Mouse (Mus musculus): ENCODE results near the gene Ano2. TPM values are rescaled to one million over a fixed set of nuclear protein-coding genes. Genes with fewer than 3 reads are reported as not detected.

Ano2 gene
- polyA plus RNA-seq, 1 experiment: 0.07 TPM

DNA sequence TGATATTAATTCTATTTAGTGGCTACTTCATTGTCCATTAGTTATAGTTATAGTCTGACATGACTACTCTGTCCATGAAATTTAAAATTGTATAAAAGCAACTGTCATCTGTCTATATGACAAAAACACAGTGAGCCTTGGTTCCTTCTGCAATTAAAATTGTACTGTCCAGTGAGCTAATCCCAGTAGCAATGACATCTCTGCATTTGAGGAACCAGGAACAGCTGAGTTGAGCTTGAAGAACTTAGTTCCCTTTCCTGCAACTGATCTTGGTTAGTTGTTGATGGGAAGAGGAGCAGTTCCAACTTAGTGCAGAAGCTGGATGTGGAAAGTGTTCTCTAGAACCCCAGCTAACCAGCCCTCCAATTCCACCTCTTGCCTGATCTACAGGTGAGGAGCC, 4.8 kb upstream of the Ano2 start:
- no peak overlapping the region for H3K4me3 ChIP-seq (ENCODE audit: control insufficient read depth, insufficient read depth, low read length)
- TF ChIP-seq CTCF (IDR thresholded peaks at IDR 0.05; ENCODE audit: borderline replicate concordance, control insufficient read depth, extremely low read depth, insufficient read depth, low read length, poor library complexity): no peak
- TF ChIP-seq POLR2A (IDR thresholded peaks at IDR 0.05; ENCODE audit: control insufficient read depth, extremely low read depth, insufficient read depth, low read length, poor library complexity): no peak
- H3K4me1 ChIP-seq (replicated peaks; ENCODE audit: control insufficient read depth, insufficient read depth, low read length): no peaks in the 10 kb centered on the region
- no peak overlapping the region for H3K27ac ChIP-seq (ENCODE audit: control insufficient read depth, insufficient read depth, low read length)
- H3K36me3 ChIP-seq (ENCODE audit: control insufficient read depth, insufficient read depth, low read length): no peaks in the 10 kb centered on the region
- no peak for DNase-seq
- H3K27me3 ChIP-seq (ENCODE audit: control insufficient read depth, insufficient read depth, low read length): no peaks in the 10 kb centered on the region

DNA sequence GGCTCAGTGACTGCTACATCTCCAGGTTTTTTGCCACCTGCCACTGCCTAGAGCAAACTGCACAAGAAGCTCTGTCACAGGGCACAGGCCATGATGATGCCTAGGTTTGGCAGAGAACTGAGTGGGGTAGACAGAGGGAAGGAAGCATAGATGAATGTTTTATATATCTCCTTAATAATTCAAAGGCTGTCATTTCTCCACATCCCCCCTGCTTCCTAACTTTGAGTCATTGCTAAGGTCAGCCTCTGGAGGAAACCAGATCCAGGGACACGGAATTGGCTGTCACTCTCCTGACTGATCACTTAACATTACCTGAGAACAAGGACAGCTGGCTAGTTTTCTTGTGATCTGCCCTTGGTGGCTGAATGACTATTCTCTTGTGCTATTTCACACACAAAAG, 2.2 kb upstream of the Ano2 start:
- Histone ChIP-seq H3K27me3 (ENCODE audit: control insufficient read depth, insufficient read depth, low read length) (no peaks in the 10 kb centered on the region), H3K27ac (ENCODE audit: control insufficient read depth, insufficient read depth, low read length) (no peak overlapping the region), H3K36me3 (ENCODE audit: control insufficient read depth, insufficient read depth, low read length) (no peaks in the 10 kb centered on the region), H3K4me3 (ENCODE audit: control insufficient read depth, insufficient read depth, low read length) (no peak overlapping the region), H3K4me1 (replicated peaks; ENCODE audit: control insufficient read depth, insufficient read depth, low read length) (no peaks in the 10 kb centered on the region)
- WGBS: 88% methylated on average over 1 of the region's 1 CpGs
- TF ChIP-seq POLR2A (IDR thresholded peaks at IDR 0.05; ENCODE audit: control insufficient read depth, extremely low read depth, insufficient read depth, low read length, poor library complexity): no peak
- no peak for TF ChIP-seq CTCF (IDR thresholded peaks at IDR 0.05; ENCODE audit: borderline replicate concordance, control insufficient read depth, extremely low read depth, insufficient read depth, low read length, poor library complexity)
- DNase-seq: no peak

DNA sequence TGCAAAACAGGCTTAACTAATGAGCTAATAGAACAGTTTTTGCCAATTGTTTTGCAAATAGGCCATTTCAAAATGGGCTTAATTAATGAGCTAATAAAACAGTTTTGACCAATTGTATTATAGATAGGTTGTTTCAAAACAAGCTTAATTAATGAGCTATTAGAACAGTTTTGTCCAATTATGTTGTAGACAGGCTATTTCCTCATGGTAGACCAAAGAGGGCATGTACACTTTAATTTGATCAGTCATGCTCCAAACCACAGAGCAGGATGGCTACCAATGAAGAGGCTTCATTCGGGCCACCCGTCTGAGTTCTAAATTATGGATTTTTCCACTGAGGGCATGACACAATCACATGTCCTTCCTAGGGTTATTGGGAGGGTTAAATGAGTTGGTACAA, 10.9 kb downstream of the Ano2 start:
- no peak overlapping the region for H3K27ac ChIP-seq (ENCODE audit: control insufficient read depth, insufficient read depth, low read length)
- H3K4me1 ChIP-seq (replicated peaks; ENCODE audit: control insufficient read depth, insufficient read depth, low read length): no peaks in the 10 kb centered on the region
- 80% methylated on average over 2 of the region's 2 CpGs for WGBS
- H3K27me3 ChIP-seq (ENCODE audit: control insufficient read depth, insufficient read depth, low read length): no peaks in the 10 kb centered on the region
- no peak for TF ChIP-seq CTCF (IDR thresholded peaks at IDR 0.05; ENCODE audit: borderline replicate concordance, control insufficient read depth, extremely low read depth, insufficient read depth, low read length, poor library complexity)
- TF ChIP-seq POLR2A (IDR thresholded peaks at IDR 0.05; ENCODE audit: control insufficient read depth, extremely low read depth, insufficient read depth, low read length, poor library complexity): no peak
- no peaks in the 10 kb centered on the region for H3K36me3 ChIP-seq (ENCODE audit: control insufficient read depth, insufficient read depth, low read length)
- H3K4me3 ChIP-seq (ENCODE audit: control insufficient read depth, insufficient read depth, low read length): no peak overlapping the region
- no peak for DNase-seq

DNA sequence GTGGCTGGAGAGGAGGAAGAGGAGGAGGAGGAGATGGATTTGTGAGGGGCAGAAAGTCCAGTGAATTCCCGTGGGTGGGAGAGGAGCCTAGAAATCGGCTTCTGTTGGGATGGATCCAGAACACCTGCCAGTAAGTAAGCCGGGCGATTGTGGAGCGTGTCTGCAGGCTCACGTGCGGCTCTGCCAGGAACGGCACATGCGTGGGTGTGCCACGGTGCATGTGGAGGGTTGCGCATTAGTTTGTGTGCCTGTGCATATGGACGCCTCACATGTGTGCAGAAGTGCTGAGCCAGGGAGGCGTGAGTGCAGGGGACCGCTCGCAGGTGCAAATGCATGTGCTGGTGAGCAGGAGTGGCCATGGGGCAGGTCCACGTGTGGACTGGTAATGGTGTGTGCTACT, 21.0 kb downstream of the Ano2 start:
- 90% methylated on average over 16 of the region's 16 CpGs for WGBS
- Histone ChIP-seq H3K4me3 (ENCODE audit: control insufficient read depth, insufficient read depth, low read length) (no peak overlapping the region), H3K27ac (ENCODE audit: control insufficient read depth, insufficient read depth, low read length) (no peak overlapping the region), H3K36me3 (ENCODE audit: control insufficient read depth, insufficient read depth, low read length) (no peaks in the 10 kb centered on the region), H3K27me3 (ENCODE audit: control insufficient read depth, insufficient read depth, low read length) (no peaks in the 10 kb centered on the region), H3K4me1 (replicated peaks; ENCODE audit: control insufficient read depth, insufficient read depth, low read length) (no peaks in the 10 kb centered on the region)
- no peak for TF ChIP-seq POLR2A (IDR thresholded peaks at IDR 0.05; ENCODE audit: control insufficient read depth, extremely low read depth, insufficient read depth, low read length, poor library complexity)
- no peak for TF ChIP-seq CTCF (IDR thresholded peaks at IDR 0.05; ENCODE audit: borderline replicate concordance, control insufficient read depth, extremely low read depth, insufficient read depth, low read length, poor library complexity)
- DNase-seq: no peak

DNA sequence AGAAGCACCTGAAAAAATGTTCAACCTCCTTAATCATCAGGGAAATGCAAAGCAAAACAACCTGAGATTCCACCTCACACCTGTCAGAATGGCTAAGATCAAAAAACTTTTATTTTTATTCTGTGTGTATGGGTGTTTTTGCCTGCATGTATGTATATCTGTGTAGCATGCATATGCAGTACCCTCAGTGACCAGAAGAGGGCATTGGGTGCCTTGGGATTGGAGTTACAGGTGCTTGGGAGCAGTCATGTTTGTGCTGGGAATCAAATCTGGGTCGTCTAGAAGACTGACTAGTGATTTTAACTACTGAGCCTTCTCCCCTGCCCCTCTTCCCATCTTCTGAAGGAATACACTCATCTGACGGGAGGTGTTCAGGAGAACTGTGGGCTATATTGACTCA, 36.2 kb downstream of the Ano2 start:
- peak; percentile 20 for DNase-seq
- H3K27ac ChIP-seq (ENCODE audit: control insufficient read depth, insufficient read depth, low read length): no peak overlapping the region
- TF ChIP-seq POLR2A (IDR thresholded peaks at IDR 0.05; ENCODE audit: control insufficient read depth, extremely low read depth, insufficient read depth, low read length, poor library complexity) (no peak), CTCF (IDR thresholded peaks at IDR 0.05; ENCODE audit: borderline replicate concordance, control insufficient read depth, extremely low read depth, insufficient read depth, low read length, poor library complexity) (no peak)
- H3K36me3 ChIP-seq (ENCODE audit: control insufficient read depth, insufficient read depth, low read length): no peaks in the 10 kb centered on the region
- no peak overlapping the region for H3K4me3 ChIP-seq (ENCODE audit: control insufficient read depth, insufficient read depth, low read length)
- 80% methylated on average over 2 of the region's 2 CpGs for WGBS
- H3K4me1 ChIP-seq (replicated peaks; ENCODE audit: control insufficient read depth, insufficient read depth, low read length): no peaks in the 10 kb centered on the region; the same call in 1 of the 2 replicates
- H3K27me3 ChIP-seq (ENCODE audit: control insufficient read depth, insufficient read depth, low read length): no peaks in the 10 kb centered on the region

DNA sequence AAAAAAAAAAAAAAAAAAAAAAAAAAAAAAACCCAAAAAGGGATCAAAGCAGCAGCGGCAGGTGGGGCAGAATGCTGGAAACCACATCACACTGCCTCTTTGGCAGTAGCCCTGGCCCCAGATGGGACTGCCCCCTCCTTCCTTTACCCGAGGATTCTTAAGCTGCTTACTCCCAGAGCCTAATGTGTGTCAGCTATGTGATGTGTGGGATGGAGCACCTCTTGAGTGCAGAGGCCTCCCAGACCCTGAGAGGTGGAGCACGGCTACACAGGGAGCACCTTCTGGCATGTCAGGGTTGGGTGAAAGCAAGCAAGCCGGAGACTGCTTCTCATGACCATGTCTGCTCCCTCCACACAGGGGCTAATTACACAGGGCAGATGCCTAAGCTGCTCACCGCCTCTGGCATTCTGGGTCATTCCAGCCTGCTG, 37.3 kb downstream of the Ano2 start:
- H3K27me3 ChIP-seq (ENCODE audit: control insufficient read depth, insufficient read depth, low read length): no peaks in the 10 kb centered on the region
- no peak overlapping the region for H3K4me3 ChIP-seq (ENCODE audit: control insufficient read depth, insufficient read depth, low read length)
- H3K36me3 ChIP-seq (ENCODE audit: control insufficient read depth, insufficient read depth, low read length): no peaks in the 10 kb centered on the region
- 51% methylated on average over 5 of the region's 5 CpGs for WGBS
- no peaks in the 10 kb centered on the region; the same call in 1 of the 2 replicates for H3K4me1 ChIP-seq (replicated peaks; ENCODE audit: control insufficient read depth, insufficient read depth, low read length)
- H3K27ac ChIP-seq (ENCODE audit: control insufficient read depth, insufficient read depth, low read length): no peak overlapping the region
- DNase-seq: no peak
- TF ChIP-seq POLR2A (IDR thresholded peaks at IDR 0.05; ENCODE audit: control insufficient read depth, extremely low read depth, insufficient read depth, low read length, poor library complexity): no peak
- no peak for TF ChIP-seq CTCF (IDR thresholded peaks at IDR 0.05; ENCODE audit: borderline replicate concordance, control insufficient read depth, extremely low read depth, insufficient read depth, low read length, poor library complexity)

DNA sequence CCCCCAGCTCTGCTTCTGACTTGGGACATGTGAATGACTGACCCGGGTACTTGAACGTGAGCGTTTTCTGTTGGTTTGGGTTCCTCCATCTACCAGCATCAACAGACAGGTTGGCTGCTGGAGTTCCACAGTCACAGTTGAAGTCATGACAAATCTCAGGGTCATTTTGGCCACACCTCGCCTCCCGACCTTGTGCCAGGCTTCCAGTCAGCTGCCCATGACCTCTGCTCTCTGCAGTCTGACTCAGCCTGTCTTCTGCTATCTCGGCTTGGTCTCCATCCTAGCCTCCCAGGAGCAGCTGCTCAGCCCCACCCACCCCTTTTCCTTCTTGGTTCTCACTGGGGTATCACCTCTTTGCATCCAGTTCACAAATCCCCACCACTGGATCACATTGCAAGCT, 39.3 kb downstream of the Ano2 start:
- H3K27ac ChIP-seq (ENCODE audit: control insufficient read depth, insufficient read depth, low read length): no peak overlapping the region
- 86% methylated on average over 6 of the region's 6 CpGs for WGBS
- H3K27me3 ChIP-seq (ENCODE audit: control insufficient read depth, insufficient read depth, low read length): no peaks in the 10 kb centered on the region
- no peaks in the 10 kb centered on the region for H3K36me3 ChIP-seq (ENCODE audit: control insufficient read depth, insufficient read depth, low read length)
- H3K4me1 ChIP-seq (replicated peaks; ENCODE audit: control insufficient read depth, insufficient read depth, low read length): no peaks in the 10 kb centered on the region; the same call in 1 of the 2 replicates
- no peak overlapping the region for H3K4me3 ChIP-seq (ENCODE audit: control insufficient read depth, insufficient read depth, low read length)
- TF ChIP-seq POLR2A (IDR thresholded peaks at IDR 0.05; ENCODE audit: control insufficient read depth, extremely low read depth, insufficient read depth, low read length, poor library complexity): no peak
- TF ChIP-seq CTCF (IDR thresholded peaks at IDR 0.05; ENCODE audit: borderline replicate concordance, control insufficient read depth, extremely low read depth, insufficient read depth, low read length, poor library complexity): no peak
- no peak for DNase-seq

Data from thymus, adult 2 months (tissue).